Mouse (Mus musculus): ENCODE measurements at regions not wholly inside any gene's neighbourhood (a gene's known extent, or its start where the extent isn't known, plus 50 kb on each side); places are given as distances from the start of the nearest gene placed in this dataset.

DNA sequence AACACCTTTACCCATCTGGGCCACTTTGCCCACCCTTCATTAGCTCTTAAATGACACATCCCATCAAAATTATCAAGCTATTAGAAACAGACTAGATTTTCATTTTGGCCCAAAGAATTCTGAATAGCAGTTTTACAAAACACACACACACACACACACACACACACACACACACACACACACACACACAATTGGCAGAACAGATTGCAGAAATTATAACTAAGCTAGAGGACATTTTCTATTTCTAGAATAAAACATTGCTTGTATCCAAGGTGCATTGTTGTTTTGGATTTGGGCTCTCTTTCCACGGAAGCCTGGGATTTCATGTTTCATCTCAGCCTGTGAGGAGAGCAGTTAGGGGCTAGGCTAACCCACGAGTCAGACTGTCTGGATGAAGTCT, 455.1 kb downstream of the Etnk1 start:
- Histone ChIP-seq H3K4me3 (no peak overlapping the region), H3K9me3 (no peaks in the 10 kb centered on the region), H3K27me3 (no peaks in the 10 kb centered on the region), H3K36me3 (no peaks in the 10 kb centered on the region), H3K9ac (replicated peaks) (no peak overlapping the region), H3K4me1 (no peaks in the 10 kb centered on the region), H3K4me2 (replicated peaks) (no peak overlapping the region), H3K27ac (replicated peaks) (no peak overlapping the region)
- ATAC-seq (replicated peaks): no peak
- WGBS: 81% methylated on average over 2 of the region's 2 CpGs

DNA sequence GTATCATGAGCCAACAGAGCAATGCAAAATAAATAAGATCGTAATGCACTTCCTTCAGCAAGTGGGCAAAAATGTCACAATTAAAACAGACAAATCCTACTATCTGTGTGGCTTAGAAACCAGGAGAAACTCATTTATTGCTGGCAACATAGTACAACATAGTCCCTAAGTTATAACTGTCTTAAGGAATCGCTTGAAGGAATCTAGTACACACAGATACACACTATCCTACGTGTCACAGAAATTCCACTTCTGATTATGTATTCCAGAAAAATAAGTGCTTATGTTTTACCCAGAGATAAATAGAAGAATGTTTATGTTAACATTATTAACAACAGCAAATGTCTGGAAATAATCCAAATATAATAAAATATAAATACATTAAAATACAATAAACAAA, 457.9 kb downstream of the Etnk1 start:
- no peak overlapping the region for H3K4me3 ChIP-seq
- no peak overlapping the region for H3K9ac ChIP-seq (replicated peaks)
- H3K4me1 ChIP-seq: no peaks in the 10 kb centered on the region
- 88% methylated on average over 3 of the region's 3 CpGs for WGBS
- H3K27me3 ChIP-seq: no peaks in the 10 kb centered on the region
- H3K36me3 ChIP-seq: no peaks in the 10 kb centered on the region
- H3K4me2 ChIP-seq (replicated peaks): no peak overlapping the region
- ATAC-seq (replicated peaks): no peak
- no peaks in the 10 kb centered on the region for H3K9me3 ChIP-seq
- no peak overlapping the region for H3K27ac ChIP-seq (replicated peaks)

DNA sequence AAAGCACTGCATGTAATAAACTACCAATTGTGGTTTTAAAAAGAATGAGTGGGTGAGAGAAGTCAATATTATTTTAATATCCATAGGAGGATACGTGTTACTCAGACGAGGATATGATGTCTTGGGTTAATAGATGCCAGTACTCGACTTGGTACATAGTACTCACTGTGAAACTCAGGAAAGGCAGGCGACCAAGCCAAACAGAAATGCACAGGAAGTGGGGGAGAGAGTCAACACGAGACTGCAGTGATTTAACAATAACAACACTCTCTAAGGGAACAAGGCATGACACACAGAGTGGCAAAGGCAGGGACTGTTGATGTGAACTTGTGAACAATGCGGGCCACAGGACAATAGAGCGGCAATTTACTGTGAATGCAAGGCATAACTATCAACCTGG, 464.6 kb downstream of the Etnk1 start:
- Histone ChIP-seq H3K27me3 (no peaks in the 10 kb centered on the region), H3K9me3 (no peaks in the 10 kb centered on the region)

DNA sequence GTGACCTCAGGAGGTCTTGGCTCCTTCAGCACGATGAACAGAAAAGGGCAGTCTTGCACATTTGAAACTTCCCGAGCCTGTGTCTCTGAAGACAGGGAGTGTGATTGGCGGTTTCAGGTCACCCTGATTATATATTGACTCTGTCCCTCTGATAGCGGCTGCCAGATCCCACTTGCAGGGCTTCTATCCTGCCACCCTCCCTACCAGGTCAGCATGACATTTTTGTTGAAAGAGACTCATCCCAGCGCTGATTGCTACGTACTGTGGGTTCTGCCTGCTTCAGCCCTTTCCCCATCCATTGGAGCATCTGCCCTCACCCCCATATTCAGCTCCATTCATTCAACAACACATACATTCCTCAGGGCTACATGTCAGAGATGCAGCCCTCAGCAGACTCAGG, 466.7 kb downstream of the Etnk1 start:
- no peak overlapping the region for H3K4me3 ChIP-seq
- no peaks in the 10 kb centered on the region for H3K27me3 ChIP-seq
- H3K4me1 ChIP-seq: no peaks in the 10 kb centered on the region
- WGBS: 77% methylated on average over 6 of the region's 6 CpGs
- no peaks in the 10 kb centered on the region for H3K36me3 ChIP-seq
- no peaks in the 10 kb centered on the region for H3K9me3 ChIP-seq
- H3K27ac ChIP-seq (replicated peaks): no peak overlapping the region
- H3K4me2 ChIP-seq (replicated peaks): no peak overlapping the region
- ATAC-seq (replicated peaks): no peak
- no peak overlapping the region for H3K9ac ChIP-seq (replicated peaks)

More for the DNA sequence above, 464.6 kb downstream of the Etnk1 start:
- Histone ChIP-seq H3K36me3 (no peaks in the 10 kb centered on the region), H3K27ac (replicated peaks) (no peak overlapping the region), H3K4me2 (replicated peaks) (no peak overlapping the region), H3K4me1 (no peaks in the 10 kb centered on the region), H3K4me3 (no peak overlapping the region), H3K9ac (replicated peaks) (no peak overlapping the region)
- no peak for ATAC-seq (replicated peaks)
- 74% methylated on average over 7 of the region's 7 CpGs for WGBS

DNA sequence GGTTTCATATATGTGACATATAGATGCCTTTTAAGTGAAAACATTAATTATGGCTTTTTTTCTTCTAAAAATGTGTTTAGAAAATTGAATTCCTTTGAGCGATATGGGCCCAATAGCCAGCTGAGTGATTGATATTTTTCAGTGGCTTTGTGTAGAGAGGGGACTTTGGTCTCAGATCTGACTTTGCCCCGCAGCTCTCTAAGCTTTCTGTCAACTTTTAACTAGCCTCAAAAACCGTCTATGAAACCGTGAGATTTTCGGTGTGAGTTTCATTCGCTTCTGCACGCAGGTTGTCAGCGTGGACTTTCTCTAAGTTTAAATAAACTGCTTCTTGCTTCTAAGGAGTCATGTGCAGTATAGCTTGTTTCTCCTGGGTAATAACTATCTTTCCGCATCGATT, 467.3 kb downstream of the Etnk1 start:
- no peaks in the 10 kb centered on the region for H3K36me3 ChIP-seq
- no peaks in the 10 kb centered on the region for H3K27me3 ChIP-seq
- H3K4me2 ChIP-seq (replicated peaks): no peak overlapping the region
- no peak overlapping the region for H3K9ac ChIP-seq (replicated peaks)
- ATAC-seq (replicated peaks): no peak
- no peaks in the 10 kb centered on the region for H3K9me3 ChIP-seq
- WGBS: 88% methylated on average over 10 of the region's 10 CpGs
- no peaks in the 10 kb centered on the region for H3K4me1 ChIP-seq
- no peak overlapping the region for H3K27ac ChIP-seq (replicated peaks)
- H3K4me3 ChIP-seq: no peak overlapping the region

DNA sequence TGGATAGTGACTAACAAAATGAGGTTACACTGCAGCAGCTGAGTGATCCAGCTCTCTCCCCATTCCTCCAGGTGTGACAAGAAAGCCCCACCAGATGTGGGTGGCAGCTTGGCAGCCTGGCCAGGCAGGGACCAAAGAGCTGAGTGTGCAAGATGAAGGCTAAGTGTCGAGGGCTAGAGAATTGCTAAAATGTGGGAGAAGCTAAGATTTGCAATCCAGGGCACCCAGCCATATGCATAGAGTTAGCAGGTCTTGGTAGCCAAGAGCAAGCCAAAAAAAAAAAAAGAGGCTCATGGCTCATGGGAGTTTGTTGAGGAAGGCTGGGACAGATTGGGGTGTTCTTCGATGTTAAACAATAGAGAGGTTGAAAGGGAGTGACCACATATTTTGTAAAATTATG, 468.0 kb downstream of the Etnk1 start:
- Histone ChIP-seq H3K4me2 (replicated peaks) (no peak overlapping the region), H3K9ac (replicated peaks) (no peak overlapping the region), H3K27ac (replicated peaks) (no peak overlapping the region), H3K36me3 (no peaks in the 10 kb centered on the region), H3K27me3 (no peaks in the 10 kb centered on the region), H3K4me3 (no peak overlapping the region), H3K9me3 (no peaks in the 10 kb centered on the region), H3K4me1 (no peaks in the 10 kb centered on the region)
- ATAC-seq (replicated peaks): no peak
- WGBS: 69% methylated on average over 2 of the region's 2 CpGs

DNA sequence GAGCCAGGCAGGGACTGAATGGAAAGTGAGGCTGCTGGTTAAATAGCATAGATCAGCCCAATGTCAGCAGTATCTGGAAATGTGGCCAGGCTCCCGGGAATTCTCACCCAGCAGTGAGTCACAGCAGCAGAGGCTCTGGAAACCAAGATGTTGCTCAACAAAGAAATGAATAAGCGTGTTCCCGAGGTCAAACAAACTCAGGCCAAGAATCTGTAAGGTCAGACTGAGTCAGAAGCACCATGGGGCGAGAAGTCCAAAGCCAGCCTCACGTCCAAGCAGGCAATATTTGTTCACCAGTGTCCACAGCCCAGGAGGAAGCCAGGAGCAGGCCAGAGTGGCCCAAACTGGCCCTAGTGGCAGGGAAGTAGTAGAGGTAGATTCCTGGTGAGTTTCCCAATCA, 473.6 kb downstream of the Etnk1 start:
- no peak overlapping the region for H3K9ac ChIP-seq (replicated peaks)
- H3K4me1 ChIP-seq: no peaks in the 10 kb centered on the region
- H3K4me2 ChIP-seq (replicated peaks): no peak overlapping the region
- H3K27me3 ChIP-seq: no peaks in the 10 kb centered on the region
- no peak overlapping the region for H3K27ac ChIP-seq (replicated peaks)
- H3K4me3 ChIP-seq: no peak overlapping the region
- no peaks in the 10 kb centered on the region for H3K36me3 ChIP-seq
- 88% methylated on average over 5 of the region's 5 CpGs for whole genome bisulfite sequencing
- no peaks in the 10 kb centered on the region for H3K9me3 ChIP-seq
- ATAC-seq (replicated peaks): no peak

DNA sequence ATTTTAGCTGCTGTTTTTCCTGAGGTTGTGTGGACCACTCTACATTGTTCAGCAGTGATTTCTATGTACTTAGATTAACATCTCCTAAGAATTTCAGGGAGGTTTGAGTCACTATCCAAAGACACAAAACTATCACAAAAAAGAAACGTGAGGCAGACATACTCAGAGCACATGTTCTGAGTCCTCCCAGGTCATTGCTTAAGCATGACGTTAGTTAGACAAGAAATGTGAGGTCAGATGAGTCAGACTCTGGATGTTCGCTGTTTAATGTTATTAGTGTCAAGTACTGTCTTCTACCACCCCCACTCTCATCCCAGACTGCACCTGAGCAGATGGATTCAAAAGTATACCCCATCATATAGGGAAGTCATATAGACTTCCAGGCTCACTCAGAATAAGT, 475.0 kb downstream of the Etnk1 start:
- no peaks in the 10 kb centered on the region for H3K27me3 ChIP-seq
- no peak overlapping the region for H3K4me2 ChIP-seq (replicated peaks)
- H3K36me3 ChIP-seq: no peaks in the 10 kb centered on the region
- ATAC-seq (replicated peaks): no peak
- WGBS: 88% methylated on average over 3 of the region's 3 CpGs
- no peaks in the 10 kb centered on the region for H3K4me1 ChIP-seq
- H3K27ac ChIP-seq (replicated peaks): no peak overlapping the region
- no peak overlapping the region for H3K9ac ChIP-seq (replicated peaks)
- H3K4me3 ChIP-seq: no peak overlapping the region
- H3K9me3 ChIP-seq: no peaks in the 10 kb centered on the region

DNA sequence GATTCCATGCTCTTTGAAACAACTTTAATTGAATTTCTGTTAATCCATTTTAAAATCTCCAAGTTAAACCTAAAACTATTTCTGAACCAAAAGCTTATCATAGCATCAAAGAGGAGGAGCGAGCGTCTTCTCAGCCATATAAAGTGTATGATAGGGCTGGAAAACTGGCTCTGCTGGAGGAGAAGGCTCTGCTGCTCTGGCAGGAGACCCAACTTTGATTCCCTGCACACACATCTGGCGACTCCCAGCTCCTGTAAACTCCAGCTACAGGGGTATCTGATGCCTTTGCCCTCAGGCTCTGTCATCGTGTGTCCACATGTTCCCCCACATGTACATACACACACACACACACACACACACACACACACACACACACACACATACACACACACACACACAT, 479.0 kb downstream of the Etnk1 start:
- Histone ChIP-seq H3K4me2 (replicated peaks) (no peak overlapping the region), H3K9me3 (no peaks in the 10 kb centered on the region), H3K36me3 (no peaks in the 10 kb centered on the region), H3K27ac (replicated peaks) (no peak overlapping the region), H3K9ac (replicated peaks) (no peak overlapping the region), H3K27me3 (no peaks in the 10 kb centered on the region), H3K4me1 (no peaks in the 10 kb centered on the region), H3K4me3 (no peak overlapping the region)
- no peak for ATAC-seq (replicated peaks)
- WGBS: 87% methylated on average over 4 of the region's 4 CpGs

DNA sequence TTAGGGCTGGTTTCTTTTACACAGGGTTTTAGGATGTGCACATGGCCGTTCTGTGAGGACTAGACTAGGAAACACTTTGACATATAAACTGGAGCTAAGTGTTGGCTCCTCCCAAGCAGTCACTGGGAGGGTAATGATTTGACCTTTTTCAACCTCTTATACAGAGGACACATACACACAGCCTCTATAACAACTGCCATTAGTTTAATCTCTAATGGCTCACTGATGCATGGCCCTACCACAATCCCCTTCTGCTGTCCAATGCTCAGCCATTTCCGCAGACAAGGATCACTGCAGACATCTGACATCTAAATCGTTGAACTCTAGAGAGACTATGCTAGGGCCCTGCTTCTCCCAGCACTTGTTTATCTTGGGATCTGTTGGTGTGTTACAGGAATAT, 481.5 kb downstream of the Etnk1 start:
- no peaks in the 10 kb centered on the region for H3K27me3 ChIP-seq

DNA sequence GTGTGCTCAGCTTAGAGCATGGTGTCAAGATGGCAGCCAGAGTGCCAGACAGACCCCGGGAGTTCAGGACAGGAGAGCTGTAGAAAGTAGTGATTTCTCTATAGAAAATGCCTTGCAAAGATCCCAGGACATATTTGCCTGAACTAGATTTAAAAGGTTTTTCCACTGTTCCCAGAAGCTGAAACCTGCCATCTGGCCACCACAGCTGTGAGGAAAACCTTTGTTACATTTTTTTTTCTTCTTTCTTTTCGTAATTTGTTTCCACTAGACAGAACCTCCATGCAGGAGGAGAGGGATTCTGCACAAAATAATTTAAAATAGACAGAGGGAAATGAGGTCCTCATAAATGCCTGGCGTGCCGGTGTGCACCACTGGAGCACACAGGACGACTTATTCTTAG, 489.6 kb downstream of the Etnk1 start:
- Histone ChIP-seq H3K4me1 (peaks cover 5% of the 10 kb centered on the region; the same call in 1 of the 2 replicates), H3K4me2 (replicated peaks) (no peak overlapping the region), H3K4me3 (no peak overlapping the region), H3K9ac (replicated peaks) (no peak overlapping the region), H3K9me3 (peaks cover 16% of the 10 kb centered on the region), H3K27me3 (no peaks in the 10 kb centered on the region), H3K27ac (replicated peaks) (0 out of 2 replicates have a peak overlapping the region, but pooled peaks have one; percentile 34), H3K36me3 (no peaks in the 10 kb centered on the region)
- 39% methylated on average over 5 of the region's 5 CpGs for WGBS
- no peak for ATAC-seq (replicated peaks)

More for the DNA sequence above, 481.5 kb downstream of the Etnk1 start:
- Histone ChIP-seq H3K4me3 (no peak overlapping the region), H3K4me1 (no peaks in the 10 kb centered on the region), H3K9ac (replicated peaks) (no peak overlapping the region), H3K36me3 (no peaks in the 10 kb centered on the region), H3K9me3 (peaks cover 9% of the 10 kb centered on the region), H3K27ac (replicated peaks) (no peak overlapping the region), H3K4me2 (replicated peaks) (no peak overlapping the region)
- 87% methylated on average over 3 of the region's 3 CpGs for WGBS
- no peak for ATAC-seq (replicated peaks)

DNA sequence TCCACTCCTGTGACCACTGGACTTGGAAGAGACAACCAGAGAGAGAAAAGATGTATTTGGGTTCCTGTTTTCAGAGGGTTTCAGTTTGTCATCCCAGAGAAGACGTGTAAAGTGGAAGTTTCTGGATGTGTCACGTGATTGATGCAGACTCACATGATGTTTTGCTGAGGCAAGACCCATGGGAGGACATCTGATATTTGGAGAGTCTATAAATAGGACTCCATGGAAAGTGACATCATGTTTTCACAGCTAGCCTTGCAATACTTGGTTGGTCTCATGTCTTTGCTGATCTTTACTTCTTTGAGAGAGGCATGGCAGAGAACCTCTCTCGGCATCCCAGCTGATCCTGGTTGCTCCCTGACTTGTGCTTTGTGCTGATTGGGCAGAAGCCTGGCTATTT, 493.8 kb downstream of the Etnk1 start:
- no peak for ATAC-seq (replicated peaks)
- H3K27ac ChIP-seq (replicated peaks): no peak overlapping the region
- WGBS: 78% methylated on average over 3 of the region's 3 CpGs
- peaks cover 5% of the 10 kb centered on the region; the same call in 1 of the 2 replicates for H3K4me1 ChIP-seq
- H3K27me3 ChIP-seq: no peaks in the 10 kb centered on the region
- H3K9me3 ChIP-seq: no peaks in the 10 kb centered on the region
- no peak overlapping the region for H3K9ac ChIP-seq (replicated peaks)
- no peaks in the 10 kb centered on the region for H3K36me3 ChIP-seq
- no peak overlapping the region for H3K4me3 ChIP-seq
- H3K4me2 ChIP-seq (replicated peaks): no peak overlapping the region

DNA sequence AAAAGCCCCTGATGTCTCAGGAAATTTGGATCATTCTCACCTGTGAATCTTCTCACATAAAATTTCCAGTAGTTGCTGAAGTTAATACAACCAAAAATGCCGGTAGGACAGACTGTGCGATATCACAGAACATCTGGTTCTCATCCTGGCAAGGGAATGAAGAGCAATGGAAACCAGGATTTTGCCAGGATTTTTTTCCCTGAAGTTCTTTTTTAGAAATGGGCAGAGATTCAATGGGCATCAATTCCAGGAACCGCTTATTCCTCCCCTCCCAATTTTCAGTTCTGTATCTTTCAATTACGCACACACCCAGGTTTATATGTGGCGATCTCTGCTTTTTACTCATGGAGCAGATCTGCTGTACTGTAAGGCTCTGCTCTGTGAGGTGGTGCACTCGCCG, 496.3 kb downstream of the Etnk1 start:
- Histone ChIP-seq H3K27me3 (no peaks in the 10 kb centered on the region), H3K4me1 (no peaks in the 10 kb centered on the region), H3K4me2 (replicated peaks) (no peak overlapping the region), H3K27ac (replicated peaks) (no peak overlapping the region), H3K36me3 (no peaks in the 10 kb centered on the region), H3K4me3 (no peak overlapping the region), H3K9ac (replicated peaks) (no peak overlapping the region), H3K9me3 (no peaks in the 10 kb centered on the region)
- no peak for ATAC-seq (replicated peaks)
- WGBS: 75% methylated on average over 7 of the region's 7 CpGs
